ENCODE assay signal across 25 mouse cellular contexts in the genomic region with DNA sequence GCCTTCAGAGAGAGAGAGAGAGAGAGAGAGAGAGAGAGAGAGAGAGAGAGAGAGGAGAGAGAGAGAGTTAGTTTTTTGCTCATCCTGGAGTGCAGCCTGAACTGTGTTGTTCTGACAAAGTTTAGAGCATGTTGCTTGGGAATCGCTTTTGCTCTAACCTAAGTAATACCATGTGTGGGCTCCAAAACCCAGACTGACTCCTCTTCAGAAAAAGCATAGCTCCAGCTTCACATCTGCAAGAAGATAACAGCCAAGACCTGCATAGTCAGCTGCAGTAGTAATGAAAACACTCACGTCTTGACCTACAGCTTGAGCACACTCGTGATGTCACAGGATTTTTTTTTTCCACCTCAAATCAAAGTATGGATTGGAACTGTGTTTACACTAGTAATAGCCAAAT.
DNase-seq lines count a peak whose midpoint lies in the region; ATAC-seq and TF ChIP-seq lines count a peak whose summit lies in the region.
"Had no signal": no experiment of that assay in that cellular context is flagged by ENCODE, and none has a peak within 500 bp of the region (broad histone marks: within the 10 kb centered on the region; RNA-seq: fewer than 3 reads in every experiment).

No protein-coding gene starts in this region.

- 0 out of 2 replicates have a peak, but pooled peaks cover 5% of the 10 kb centered on the region for H3K4me1 ChIP-seq in embryonic facial prominence, embryonic 14.5 days (ENCODE audit: control insufficient read depth, insufficient read depth, low read length)
- H3K4me1 ChIP-seq in embryonic facial prominence, embryonic 10.5 days, result 0 out of 2 replicates have a peak, but pooled peaks cover 2% of the 10 kb centered on the region
- no peaks in the 10 kb centered on the region for H3K4me1 ChIP-seq in lung, embryonic 14.5 days (ENCODE audit: insufficient read depth)
- H3K4me1 ChIP-seq in limb, embryonic 14.5 days (ENCODE audit: control insufficient read depth, insufficient read depth, low read length), result peaks cover 11% of the 10 kb centered on the region
- H3K4me1 ChIP-seq: forebrain, embryonic 10.5 days; forebrain, embryonic 12.5 days had no signal

- H3K4me2 ChIP-seq in embryonic facial prominence, embryonic 14.5 days (ENCODE audit: low read depth, low read length), result no peak overlapping the region
- H3K4me2 ChIP-seq in lung, embryonic 14.5 days, result no peak overlapping the region
- H3K4me2 ChIP-seq in limb, embryonic 14.5 days (replicated peaks; ENCODE audit: low read depth, low read length, severe bottlenecking), result no peak overlapping the region
- H3K4me2 ChIP-seq: embryonic facial prominence, embryonic 13.5 days; forebrain, embryonic 12.5 days had no signal

- no peak overlapping the region for H3K4me3 ChIP-seq in embryonic facial prominence, embryonic 14.5 days (ENCODE audit: low read depth, low read length)
- no peak overlapping the region for H3K4me3 ChIP-seq in embryonic facial prominence, embryonic 10.5 days
- H3K4me3 ChIP-seq in lung, embryonic 14.5 days (ENCODE audit: low read depth, low read length), result no peak overlapping the region
- H3K4me3 ChIP-seq in limb, embryonic 14.5 days (replicated peaks; ENCODE audit: low read length), result no peak overlapping the region
- H3K4me3 ChIP-seq: embryonic facial prominence, embryonic 13.5 days; erythroblast, embryonic 14.5 days; forebrain, embryonic 10.5 days; forebrain, embryonic 12.5 days had no signal

- no peak for ATAC-seq in embryonic facial prominence, embryonic 14.5 days (ENCODE audit: low read depth)
- ATAC-seq in lung, embryonic 14.5 days (ENCODE audit: insufficient read depth), result no peak
- ATAC-seq in limb, embryonic 14.5 days (ENCODE audit: low FRiP score, low read depth), result peak; percentile 41; the same call in 1 of the 2 replicates
- ATAC-seq: CD4-positive, CD25-positive, alpha-beta regulatory T cell, adult 4 months; forebrain, embryonic 14.5 days; forebrain, embryonic 16.5 days had no signal

- TF ChIP-seq CTCF in lung, embryonic 14.5 days (IDR thresholded peaks at IDR 0.05; ENCODE audit: low read depth), result no peak

- H3K27me3 ChIP-seq in embryonic facial prominence, embryonic 14.5 days (replicated peaks; ENCODE audit: control insufficient read depth, insufficient read depth, low read length), result no peaks in the 10 kb centered on the region
- H3K27me3 ChIP-seq in embryonic facial prominence, embryonic 10.5 days (replicated peaks; ENCODE audit: low read depth, poor library complexity, severe bottlenecking), result no peaks in the 10 kb centered on the region
- no peaks in the 10 kb centered on the region for H3K27me3 ChIP-seq in lung, embryonic 14.5 days (ENCODE audit: insufficient read depth, low read length)
- H3K27me3 ChIP-seq in limb, embryonic 14.5 days (ENCODE audit: control insufficient read depth, insufficient read depth, low read length), result no peaks in the 10 kb centered on the region
- H3K27me3 ChIP-seq: CH12.LX; embryonic facial prominence, embryonic 13.5 days; forebrain, embryonic 12.5 days had no signal

- no peak for TF ChIP-seq POLR2A in limb, embryonic 14.5 days (IDR thresholded peaks at IDR 0.05; ENCODE audit: borderline replicate concordance, extremely low read depth, insufficient read depth, insufficient read length)

- DNase-seq in embryonic facial prominence, embryonic 14.5 days (ENCODE audit: low spot score), result peak; percentile 81
- no peak for DNase-seq in embryonic facial prominence, embryonic 10.5 days (ENCODE audit: low spot score)
- DNase-seq in lung, embryonic 14.5 days, result peak; percentile 4
- no peak for DNase-seq in lung, postnatal 25 days (ENCODE audit: low spot score)
- DNase-seq in limb, embryonic 14.5 days (ENCODE audit: low spot score), result peak; percentile 64
- DNase-seq in left cerebral cortex, adult 11 months (ENCODE audit: low spot score), result no peak
- no peak for DNase-seq in layer of hippocampus, adult 8-10 months (ENCODE audit: low spot score in 2 of 2)
- DNase-seq: adrenal gland, adult 2 months; adrenal gland, postnatal 10 days; adrenal gland, postnatal 36 days; B cell, adult 2 months; cerebellum, adult 11-12 months; cerebellum, adult 2 months; cerebellum, adult 9-10 months; cerebellum, postnatal 10 days; cerebellum, postnatal 25 days had no signal

- H3K36me3 ChIP-seq in embryonic facial prominence, embryonic 14.5 days (ENCODE audit: control insufficient read depth, insufficient read depth, low read length), result no peaks in the 10 kb centered on the region
- H3K36me3 ChIP-seq in embryonic facial prominence, embryonic 10.5 days (replicated peaks), result no peaks in the 10 kb centered on the region
- H3K36me3 ChIP-seq in lung, embryonic 14.5 days (ENCODE audit: insufficient read depth), result no peaks in the 10 kb centered on the region
- no peaks in the 10 kb centered on the region for H3K36me3 ChIP-seq in limb, embryonic 14.5 days (ENCODE audit: control insufficient read depth, insufficient read depth, low read length)
- H3K36me3 ChIP-seq: embryonic facial prominence, embryonic 13.5 days; forebrain, embryonic 10.5 days; forebrain, embryonic 12.5 days; G1E had no signal

- H3K9me3 ChIP-seq in embryonic facial prominence, embryonic 14.5 days (ENCODE audit: control insufficient read depth, low read length), result no peaks in the 10 kb centered on the region
- H3K9me3 ChIP-seq in embryonic facial prominence, embryonic 10.5 days, result no peaks in the 10 kb centered on the region
- no peaks in the 10 kb centered on the region for H3K9me3 ChIP-seq in lung, embryonic 14.5 days (ENCODE audit: low read depth, low read length)
- H3K9me3 ChIP-seq in limb, embryonic 14.5 days (ENCODE audit: control insufficient read depth, low read length), result no peaks in the 10 kb centered on the region
- H3K9me3 ChIP-seq: embryonic facial prominence, embryonic 13.5 days; forebrain, embryonic 10.5 days; forebrain, embryonic 12.5 days had no signal

- peak overlapping the region; percentile 44 for H3K27ac ChIP-seq in embryonic facial prominence, embryonic 14.5 days (replicated peaks; ENCODE audit: low read depth, low read length)
- H3K27ac ChIP-seq in embryonic facial prominence, embryonic 10.5 days (replicated peaks), result no peak overlapping the region
- H3K27ac ChIP-seq in lung, embryonic 14.5 days (ENCODE audit: low read depth), result no peak overlapping the region
- no peak overlapping the region for H3K27ac ChIP-seq in limb, embryonic 14.5 days (replicated peaks; ENCODE audit: low read depth, low read length)
- H3K27ac ChIP-seq: embryonic facial prominence, embryonic 13.5 days; forebrain, embryonic 10.5 days; forebrain, embryonic 12.5 days had no signal

- H3K9ac ChIP-seq in embryonic facial prominence, embryonic 14.5 days (ENCODE audit: low read depth, low read length), result no peak overlapping the region
- no peak overlapping the region for H3K9ac ChIP-seq in lung, embryonic 14.5 days
- no peak overlapping the region for H3K9ac ChIP-seq in limb, embryonic 14.5 days (ENCODE audit: low read depth, low read length, severe bottlenecking)
- H3K9ac ChIP-seq: embryonic facial prominence, embryonic 13.5 days; forebrain, embryonic 12.5 days had no signal

- 25% methylated on average over 3 of the region's 3 CpGs for WGBS in embryonic facial prominence, embryonic 14.5 days
- 58% methylated on average over 3 of the region's 3 CpGs for WGBS in embryonic facial prominence, embryonic 10.5 days
- WGBS in lung, embryonic 14.5 days, result 39% methylated on average over 3 of the region's 3 CpGs
- WGBS in limb, embryonic 14.5 days, result 47% methylated on average over 3 of the region's 3 CpGs

Comparison
In these comparisons a context has a peak if more than half of its experiments do, and no peak if none do; other contexts are left out.
1. DNase-seq: peak in embryonic facial prominence, embryonic 14.5 days (single experiment), lung, embryonic 14.5 days (single experiment) and limb, embryonic 14.5 days (single experiment); none in embryonic facial prominence, embryonic 10.5 days (single experiment), lung, postnatal 25 days (single experiment), left cerebral cortex, adult 11 months (single experiment) and layer of hippocampus, adult 8-10 months (0 of 2).